Mouse (Mus musculus): Measurements from ENCODE around the gene Csdc2.

Csdc2 gene

DNA sequence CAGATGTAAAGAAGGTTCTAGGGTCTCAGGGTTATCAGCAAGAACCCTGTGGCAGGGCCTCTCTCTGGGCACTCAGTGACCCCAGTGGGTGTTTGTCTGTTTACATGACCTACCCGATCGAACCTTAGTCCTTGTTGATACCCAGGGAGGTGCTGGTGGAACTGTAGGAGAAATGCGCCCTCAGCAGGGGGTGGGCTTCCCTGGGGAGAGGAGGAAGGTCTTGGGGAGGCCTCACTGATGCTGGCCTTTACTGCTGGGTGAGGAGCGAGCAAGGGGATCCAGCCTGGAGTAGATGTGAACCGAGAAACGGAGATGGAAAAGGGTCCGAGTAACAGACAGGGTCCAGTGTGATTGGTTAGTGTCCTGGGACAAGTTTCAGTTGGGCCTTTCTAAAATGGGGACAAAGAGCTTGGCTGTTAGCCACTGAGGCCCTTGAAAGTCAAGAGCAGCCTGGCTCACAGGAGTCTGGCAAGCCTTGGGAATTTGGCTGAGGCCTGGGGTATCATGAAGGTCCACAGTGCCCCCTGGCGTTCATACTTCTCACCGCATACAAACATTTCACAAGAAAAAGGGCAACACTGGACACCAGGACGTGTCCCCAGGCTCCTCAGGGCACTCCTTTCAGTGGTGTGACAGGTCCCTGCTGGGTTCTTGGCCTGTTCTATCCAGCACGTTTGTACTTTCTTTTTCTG lies 53.0 kb downstream of the Csdc2 start:
- peak; percentile 91 for DNase-seq (ENCODE audit: low read depth, low spot score)

DNA sequence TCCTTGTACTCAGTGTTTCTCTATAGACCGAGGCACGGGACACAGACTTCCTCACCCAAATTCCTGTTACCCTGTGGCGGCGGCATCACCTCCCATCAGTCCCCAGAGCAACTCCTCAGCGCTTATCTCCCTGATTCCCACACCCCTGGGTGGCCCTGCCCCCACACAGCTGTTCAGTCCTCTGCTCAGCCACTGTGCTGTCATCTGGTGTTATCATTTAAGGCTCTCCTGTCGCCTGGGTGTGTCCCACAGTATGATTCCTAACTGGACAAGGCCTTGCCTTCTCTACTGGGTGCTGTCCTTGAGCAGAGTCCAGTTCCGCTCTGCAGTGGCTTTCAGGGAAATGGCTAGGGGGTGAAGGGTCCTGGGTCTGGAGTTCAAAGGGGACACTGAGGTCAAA lies 54.0 kb downstream of the Csdc2 start:
- no peak for DNase-seq (ENCODE audit: low read depth, low spot score)

DNA sequence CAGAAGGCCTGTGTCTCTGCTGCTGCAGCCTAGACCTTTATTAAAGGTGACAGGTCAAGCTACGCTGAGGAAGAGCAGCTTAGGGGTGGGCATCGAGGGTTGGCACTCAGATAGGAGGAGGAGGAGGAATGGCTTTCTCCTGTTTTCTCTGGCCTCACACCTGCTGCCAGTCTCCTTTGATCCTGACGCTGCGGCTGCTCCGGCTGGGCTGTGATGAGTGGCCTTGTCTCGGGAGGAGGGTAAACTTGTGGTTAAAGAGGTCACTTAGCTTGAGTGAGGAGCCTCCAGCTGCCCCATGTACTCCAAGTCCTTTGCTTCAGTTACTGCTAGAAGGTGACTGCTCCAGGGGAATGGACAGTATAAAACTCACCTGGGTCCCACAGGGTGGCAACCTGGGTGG lies 57.4 kb downstream of the Csdc2 start:
- no peak for DNase-seq (ENCODE audit: low read depth, low spot score)
